Mouse (Mus musculus): ENCODE measurements around the gene Gpi1. TPM values are rescaled to one million over a fixed set of nuclear protein-coding genes. Genes with fewer than 3 reads are reported as not detected.

The Gpi1 gene
- total RNA-seq (2021), result 100 to 1,000 TPM; 662 to 699 TPM
- long read RNA-seq, experiment 1, transcript Gpi1-201 (18 exons, 2,884 nt), result major isoform, 528 of 658 reads
- long read RNA-seq, experiment 1, transcript Gpi1-203 (9 exons, 3,195 nt), result minor isoform, 23 of 658 reads
- long read RNA-seq, experiment 1, partial matches to known transcripts, result 42 of 658 reads
- long read RNA-seq, experiment 1, other reads (novel, unspliced or antisense), result 61 of 658 reads
- long read RNA-seq, experiment 2, transcript Gpi1-203 (9 exons, 3,195 nt), result minor isoform, 7 of 608 reads
- long read RNA-seq, experiment 2, transcript Gpi1-201 (18 exons, 2,884 nt), result major isoform, 507 of 608 reads
- long read RNA-seq, experiment 2, partial matches to known transcripts, result 54 of 608 reads
- long read RNA-seq, experiment 2, other reads (novel, unspliced or antisense), result 39 of 608 reads

GRCm38 (mm10) chr7:34230116-34230515 is at the start of gene Gpi1:
Gpi1 (minus strand) TSS chr7:34230336.
- peak; percentile 71 to 83 for DNase-seq (ENCODE audit: low spot score in 2 of 2)

DNA sequence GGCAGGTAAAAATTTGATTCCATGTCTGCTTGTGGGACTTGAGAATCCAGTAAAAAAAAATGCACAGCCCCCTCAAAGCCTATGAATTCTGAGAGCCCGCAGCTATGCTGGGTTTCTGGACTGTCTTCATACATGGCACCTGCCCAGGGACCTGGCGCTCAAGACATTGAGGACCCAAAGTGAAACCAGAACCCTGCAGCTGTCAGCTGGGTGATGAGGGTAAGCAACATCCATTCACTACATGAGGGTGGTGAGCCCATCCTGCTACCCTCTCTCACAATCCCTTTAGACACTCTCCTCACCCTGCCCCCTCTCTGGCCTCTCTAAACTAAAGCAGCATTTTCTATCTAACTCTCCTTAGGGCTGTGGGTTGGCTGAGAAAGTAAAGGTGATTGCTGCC is 47.5 kb upstream of the Gpi1 start:
- no peak for DNase-seq (ENCODE audit: low spot score in 2 of 2)

- no peak for DNase-seq (ENCODE audit: low spot score in 2 of 2)
Observed at GRCm38 (mm10) chr7:34276066-34276465, 45.9 kb upstream of the Gpi1 start.

DNA sequence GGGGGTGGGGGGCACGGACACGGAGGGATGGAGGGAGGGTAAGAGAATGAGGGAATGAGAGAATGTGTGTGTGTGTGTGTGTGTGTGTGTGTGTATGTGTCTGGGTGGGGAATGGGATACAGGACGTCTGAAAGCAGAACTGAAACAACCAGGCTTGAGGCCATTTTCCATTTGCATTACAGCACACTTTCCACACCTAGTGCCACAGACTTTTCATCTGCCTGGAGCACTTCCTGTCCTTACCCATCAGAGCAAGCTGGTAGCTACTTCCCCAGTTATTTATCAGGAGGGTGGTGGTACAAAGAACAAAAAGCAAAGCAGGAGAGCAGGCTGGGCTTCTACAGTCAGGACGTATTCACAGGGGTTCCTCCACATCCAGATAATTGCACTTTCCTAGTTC is 42.3 kb upstream of the Gpi1 start:
- no peak for DNase-seq (ENCODE audit: low spot score in 2 of 2)

GRCm38 (mm10) chr7:34268463-34268862 is 38.3 kb upstream of the Gpi1 start:
- no peak for DNase-seq (ENCODE audit: low spot score in 2 of 2)

- no peak for DNase-seq (ENCODE audit: low spot score in 2 of 2)
Observed at GRCm38 (mm10) chr7:34266421-34266820, 36.3 kb upstream of the Gpi1 start.

- DNase-seq (ENCODE audit: low spot score in 2 of 2), result peak; percentile 75
Observed at GRCm38 (mm10) chr7:34265876-34266346, 35.8 kb upstream of the Gpi1 start.

- DNase-seq (ENCODE audit: low spot score in 2 of 2), result no peak
Observed at GRCm38 (mm10) chr7:34263437-34263836, 33.3 kb upstream of the Gpi1 start.

DNA sequence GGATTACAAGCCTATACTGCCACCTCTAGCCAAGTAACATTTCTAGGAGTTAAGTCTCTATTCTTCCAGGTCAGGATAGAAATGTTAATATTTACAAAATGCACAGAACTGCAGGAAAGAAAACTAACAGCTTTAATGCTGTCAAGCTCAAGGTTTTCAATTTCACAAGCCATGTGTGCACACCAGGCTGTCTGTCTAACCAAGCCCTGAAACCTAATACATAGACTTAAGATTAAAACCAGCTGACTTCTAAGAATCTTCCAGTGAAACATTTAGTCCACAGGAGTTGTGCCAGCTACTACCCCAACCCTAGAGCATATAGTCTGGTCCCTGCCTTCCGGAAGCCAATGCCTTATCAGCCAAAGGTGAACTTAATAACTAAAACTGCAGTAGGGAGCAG is 28.3 kb upstream of the Gpi1 start:
- DNase-seq (ENCODE audit: low spot score in 2 of 2), result no peak

- DNase-seq (ENCODE audit: low spot score in 2 of 2), result no peak
Observed at GRCm38 (mm10) chr7:34257279-34257678, 27.1 kb upstream of the Gpi1 start.

DNA sequence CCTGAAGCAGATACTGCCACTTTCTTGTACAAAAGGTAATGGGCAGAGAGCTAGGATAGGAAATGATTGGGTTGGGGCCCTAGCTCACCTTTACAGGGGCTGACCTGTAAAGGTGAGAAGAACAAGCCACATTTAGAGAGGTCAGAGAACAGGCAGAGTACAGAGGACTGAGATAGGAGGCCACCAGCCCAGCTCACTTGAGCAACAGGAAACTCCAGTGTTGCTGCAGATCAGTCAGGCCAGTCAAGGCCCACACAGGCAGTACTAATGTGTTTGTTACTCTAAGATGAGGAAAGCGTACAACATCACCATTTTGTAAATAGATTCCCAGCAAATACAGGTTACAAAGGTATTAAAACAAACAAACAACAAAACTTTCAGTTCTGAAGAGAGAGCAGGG is 25.8 kb upstream of the Gpi1 start:
- DNase-seq (ENCODE audit: low spot score in 2 of 2), result no peak

DNA sequence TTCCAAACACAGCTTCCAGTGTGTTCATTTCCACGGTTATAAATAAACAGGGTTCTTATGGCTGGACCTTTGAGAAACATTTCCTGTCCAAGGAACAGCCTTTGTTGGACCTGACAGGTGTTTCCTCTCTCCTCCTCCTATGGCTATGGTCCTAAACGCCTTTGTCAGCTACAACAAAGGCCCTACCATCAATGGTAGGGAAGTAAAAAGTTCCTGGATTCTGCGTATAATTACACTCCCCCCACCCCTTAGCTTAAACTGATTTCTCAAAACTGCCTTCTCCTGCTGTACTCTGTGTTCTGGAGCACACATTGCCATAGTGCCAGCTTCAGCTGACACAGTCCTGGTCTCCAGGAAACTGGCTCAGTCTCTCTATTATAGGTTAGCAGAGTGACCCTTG is 25.0 kb upstream of the Gpi1 start:
- DNase-seq (ENCODE audit: low spot score in 2 of 2), result no peak

- DNase-seq (ENCODE audit: low spot score in 2 of 2), result no peak
Observed at GRCm38 (mm10) chr7:34252030-34252429, 21.9 kb upstream of the Gpi1 start.

GRCm38 (mm10) chr7:34250738-34251137 is 20.6 kb upstream of the Gpi1 start, which contains the start of gene Gm6096:
Gm6096 (plus strand) TSS chr7:34251038.
- DNase-seq (ENCODE audit: low spot score in 2 of 2), result no peak

- no peak for DNase-seq (ENCODE audit: low spot score in 2 of 2)
Observed at GRCm38 (mm10) chr7:34246870-34247499, 16.8 kb upstream of the Gpi1 start.

GRCm38 (mm10) chr7:34242176-34242575 is 12.0 kb upstream of the Gpi1 start:
- no peak for DNase-seq (ENCODE audit: low spot score in 2 of 2)

DNA sequence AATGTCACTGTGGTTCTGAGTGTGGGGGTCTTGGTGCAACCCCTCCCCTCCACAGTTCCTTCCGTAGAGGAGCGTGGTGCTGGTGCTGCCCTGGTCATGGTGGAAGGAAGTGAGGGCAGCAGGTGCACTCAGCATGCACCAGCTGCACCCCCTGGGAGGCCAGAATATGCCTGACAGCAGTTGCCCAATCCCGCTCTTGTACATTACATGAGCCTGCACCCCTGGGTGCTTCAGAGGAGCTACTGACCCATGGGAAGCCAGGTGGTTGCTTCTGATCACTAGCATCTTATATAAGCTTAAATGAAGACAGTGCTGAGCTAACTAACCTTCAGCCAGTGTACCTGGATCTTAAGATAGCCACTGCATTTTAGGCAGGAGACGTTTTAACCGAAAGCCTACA is 8.0 kb upstream of the Gpi1 start:
- DNase-seq (ENCODE audit: low spot score in 2 of 2), result no peak

DNA sequence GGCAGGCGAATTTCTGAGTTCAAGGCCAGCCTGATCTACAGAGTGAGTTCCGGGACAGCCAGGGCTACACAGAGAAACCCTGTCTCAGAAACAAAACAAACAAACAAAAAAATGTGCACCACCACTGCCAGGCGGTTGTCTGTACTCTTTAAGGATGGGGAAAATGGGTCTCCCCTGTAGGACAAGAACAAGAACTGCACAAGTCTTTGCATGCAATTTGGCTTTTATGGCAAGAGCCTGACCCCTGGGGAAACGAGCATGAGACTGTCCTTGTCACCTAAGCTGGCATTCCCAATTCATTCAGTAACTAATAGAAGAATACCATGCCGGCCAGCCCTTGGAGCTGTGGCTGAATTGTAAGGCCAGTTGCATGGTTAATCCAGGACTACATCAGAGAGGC is 5.5 kb upstream of the Gpi1 start:
- DNase-seq (ENCODE audit: low spot score in 2 of 2), result no peak

DNA sequence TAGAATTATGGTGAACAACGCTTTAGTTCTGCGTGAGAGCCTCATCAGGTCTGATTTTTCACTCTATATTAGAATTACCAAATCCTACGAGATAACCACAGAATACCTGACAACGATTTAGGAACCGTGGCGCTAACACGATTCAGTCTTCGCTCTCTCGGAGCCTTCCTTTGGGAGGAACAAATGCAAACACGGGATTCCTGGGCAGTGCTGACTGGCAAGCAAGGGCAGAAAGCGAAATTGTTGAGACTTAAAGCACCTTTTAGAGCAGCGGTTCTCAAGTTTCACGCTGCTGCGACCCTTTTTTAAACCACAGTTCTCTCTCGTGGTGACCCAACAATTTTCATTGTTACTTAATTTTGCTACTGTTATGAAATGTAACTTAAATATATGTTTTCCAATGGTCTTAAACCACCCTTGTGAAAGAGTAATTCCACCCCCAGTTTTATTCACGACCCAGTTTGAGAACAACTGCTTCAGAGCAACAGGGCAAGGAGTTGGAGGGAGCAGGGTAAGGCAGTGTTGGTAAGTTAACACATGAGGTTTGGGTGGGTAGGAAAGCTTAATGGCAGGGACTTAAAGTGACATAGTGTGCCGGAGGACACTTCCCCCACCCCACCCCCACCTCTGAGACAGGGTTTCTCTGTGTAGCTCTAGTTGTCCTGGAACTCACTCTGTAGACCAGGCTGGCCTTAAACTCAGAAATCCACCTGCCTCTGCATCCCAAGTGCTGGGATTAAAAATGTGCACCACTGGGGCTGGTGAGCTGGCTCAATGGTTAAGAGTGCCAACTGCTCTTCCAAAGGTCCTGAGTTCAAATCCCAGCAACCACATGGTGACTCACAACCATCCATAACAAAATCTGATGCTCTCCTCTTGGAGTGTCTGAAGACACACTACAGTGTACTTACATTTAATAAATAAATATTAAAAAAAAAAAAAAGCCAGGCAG is 4.8 kb upstream of the Gpi1 start:
- DNase-seq (ENCODE audit: low spot score in 2 of 2), result no peak

GRCm38 (mm10) chr7:34233909-34234609 is 3.9 kb upstream of the Gpi1 start:
- peak; percentile 100 for DNase-seq (ENCODE audit: low spot score in 2 of 2)

Measured in left cerebral cortex, adult 18-20 months (tissue).